ENCODE assay signal across 24 mouse cellular contexts in the genomic region with DNA sequence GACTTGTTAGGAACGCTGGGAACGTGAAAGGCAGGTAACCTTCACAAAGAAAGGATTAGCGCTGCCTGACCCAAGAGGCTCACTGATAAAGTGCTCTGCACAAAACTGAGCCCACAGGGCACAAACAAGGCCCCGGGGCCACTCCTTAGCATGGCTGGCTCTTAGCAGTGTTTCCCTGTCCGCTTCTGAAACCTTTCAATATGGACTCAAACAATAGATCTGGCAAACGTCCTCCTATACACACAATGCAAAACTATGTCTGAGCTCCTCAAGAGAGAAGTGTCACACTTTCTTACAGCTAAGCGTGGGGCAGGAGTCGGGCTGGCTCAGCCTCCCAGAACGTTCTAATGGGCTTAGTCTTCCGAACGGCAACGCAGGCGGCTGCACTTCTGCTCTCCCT. TPM values are rescaled to one million over a fixed set of nuclear protein-coding genes. Genes with fewer than 3 reads are reported as not detected.
DNase-seq lines count a peak whose midpoint lies in the region; ATAC-seq and TF ChIP-seq lines count a peak whose summit lies in the region.
"Had no signal": no experiment of that assay in that cellular context is flagged by ENCODE, and none has a peak within 500 bp of the region (broad histone marks: within the 10 kb centered on the region; RNA-seq: fewer than 3 reads in every experiment).

Gene Cldn22 (plus strand): TSS at position 301 of the 400 bp plus-strand sequence.

- TF ChIP-seq EP300 in lung, postnatal 0 days (IDR thresholded peaks at IDR 0.05) = no peak

- no peak within 1 kb of the TSS for H3K4me3 ChIP-seq in testis, adult 2 months (ENCODE audit: control insufficient read depth, low read depth, low read length)
- H3K4me3 ChIP-seq in forebrain, embryonic 15.5 days = no peak within 1 kb of the TSS
- no peak within 1 kb of the TSS for H3K4me3 ChIP-seq in lung, postnatal 0 days (ENCODE audit: low read depth, low read length)
- H3K4me3 ChIP-seq: embryonic facial prominence, embryonic 13.5 days; limb, embryonic 13.5 days; liver, embryonic 15.5 days; megakaryocyte, embryonic 14.5 days; neural tube, embryonic 12.5 days had no signal

- H3K27ac ChIP-seq in testis, adult 2 months (ENCODE audit: control insufficient read depth, insufficient read depth, low read depth, low read length) = peak within 1 kb of the TSS; percentile 43; the same call in 1 of the 2 replicates
- H3K27ac ChIP-seq in forebrain, embryonic 15.5 days (replicated peaks) = no peak within 1 kb of the TSS
- H3K27ac ChIP-seq in lung, postnatal 0 days (ENCODE audit: low read length) = no peak within 1 kb of the TSS
- H3K27ac ChIP-seq: embryonic facial prominence, embryonic 13.5 days; limb, embryonic 13.5 days; liver, embryonic 15.5 days; neural tube, embryonic 12.5 days had no signal

- peak; percentile 85 for DNase-seq in heart, adult 11 months
- no peak for DNase-seq in heart, adult 18-20 months
- DNase-seq in testis, postnatal 14 days (ENCODE audit: low spot score) = no peak
- no peak for DNase-seq in lung, postnatal 0 days (ENCODE audit: low spot score)
- DNase-seq: B cell, adult 2 months; cerebellum, postnatal 14 days; gastrocnemius, postnatal 25 days; kidney, adult 8-10 months; kidney, postnatal 25 days; lung, postnatal 10 days; spleen, adult 18-20 months had no signal

- H3K4me2 ChIP-seq in forebrain, embryonic 15.5 days (replicated peaks) = 0 out of 2 replicates have a peak within 1 kb of the TSS, but pooled peaks have one; percentile 5
- H3K4me2 ChIP-seq in lung, postnatal 0 days (replicated peaks; ENCODE audit: low read depth, low read length) = no peak within 1 kb of the TSS
- H3K4me2 ChIP-seq: embryonic facial prominence, embryonic 13.5 days; heart, embryonic 11.5 days; limb, embryonic 13.5 days; liver, embryonic 15.5 days; neural tube, embryonic 12.5 days had no signal

- no peak within 1 kb of the TSS for H3K9ac ChIP-seq in forebrain, embryonic 15.5 days (replicated peaks)
- no peak within 1 kb of the TSS for H3K9ac ChIP-seq in lung, postnatal 0 days (replicated peaks; ENCODE audit: low read depth)
- H3K9ac ChIP-seq: embryonic facial prominence, embryonic 13.5 days; limb, embryonic 13.5 days; liver, embryonic 15.5 days; neural tube, embryonic 12.5 days had no signal

- WGBS in forebrain, embryonic 15.5 days = 4% methylated on average over 13 of the region's 13 CpGs
- 62% methylated on average over 13 of the region's 13 CpGs for WGBS in lung, postnatal 0 days

- H3K4me1 ChIP-seq in testis, adult 2 months (ENCODE audit: control insufficient read depth, insufficient read depth, low read length) = no peaks in the 10 kb centered on the region
- H3K4me1 ChIP-seq in forebrain, embryonic 15.5 days = peaks cover 10% of the 10 kb centered on the region; the same call in 1 of the 2 replicates
- H3K4me1 ChIP-seq in lung, postnatal 0 days (ENCODE audit: insufficient read depth, low read depth, low read length) = no peaks in the 10 kb centered on the region
- H3K4me1 ChIP-seq: liver, embryonic 15.5 days; megakaryocyte, embryonic 14.5 days; neural tube, embryonic 12.5 days had no signal

- H3K9me3 ChIP-seq in forebrain, embryonic 15.5 days = no peaks in the 10 kb centered on the region
- no peaks in the 10 kb centered on the region for H3K9me3 ChIP-seq in lung, postnatal 0 days (ENCODE audit: low read length)
- H3K9me3 ChIP-seq: embryonic facial prominence, embryonic 13.5 days; limb, embryonic 13.5 days; liver, embryonic 15.5 days; neural tube, embryonic 12.5 days had no signal

- H3K36me3 ChIP-seq in testis, adult 2 months (ENCODE audit: control insufficient read depth, insufficient read depth, low read length) = no peaks in the 10 kb centered on the region; the same call in 1 of the 2 replicates
- no peaks in the 10 kb centered on the region for H3K36me3 ChIP-seq in forebrain, embryonic 15.5 days
- no peaks in the 10 kb centered on the region for H3K36me3 ChIP-seq in lung, postnatal 0 days (ENCODE audit: insufficient read depth, low read length)
- H3K36me3 ChIP-seq: liver, embryonic 15.5 days had no signal

- no peak for TF ChIP-seq POLR2A in testis, adult 2 months (IDR thresholded peaks at IDR 0.05; ENCODE audit: control insufficient read depth, low read depth, low read length)

- no peak for ATAC-seq in forebrain, embryonic 15.5 days (replicated peaks)
- ATAC-seq in granulocyte monocyte progenitor cell, adult 5-6 weeks (replicated peaks; ENCODE audit: poor library complexity, severe bottlenecking) = no peak
- ATAC-seq in lung, postnatal 0 days = no peak
- ATAC-seq: Patski had no signal

- no peaks in the 10 kb centered on the region for H3K27me3 ChIP-seq in testis, adult 2 months (ENCODE audit: control insufficient read depth, insufficient read depth, low read length)
- H3K27me3 ChIP-seq in forebrain, embryonic 15.5 days = no peaks in the 10 kb centered on the region
- no peaks in the 10 kb centered on the region for H3K27me3 ChIP-seq in lung, postnatal 0 days (replicated peaks; ENCODE audit: insufficient read depth, low read length)
- H3K27me3 ChIP-seq: embryonic facial prominence, embryonic 13.5 days; limb, embryonic 13.5 days; liver, embryonic 15.5 days; megakaryocyte, embryonic 14.5 days; neural tube, embryonic 12.5 days; Patski had no signal

- no peak for TF ChIP-seq CTCF in testis, adult 2 months (IDR thresholded peaks at IDR 0.05; ENCODE audit: control insufficient read depth, insufficient read depth, insufficient replicate concordance, low read depth, low read length)
- TF ChIP-seq CTCF in lung, postnatal 0 days (IDR thresholded peaks at IDR 0.05) = no peak

RNA-seq across cellular contexts. Expression of gene Cldn22, which starts in this region (rescaled TPM):
- under 1 TPM in 1 of 2 experiments, not detected in 1; 0.49 TPM for total RNA-seq in heart, adult 18-20 months (2021)
- 0.16 and 0.35 TPM in 2 replicates for polyA plus RNA-seq in testis, adult 2 months (2012; rRNA removed)
- not detected in 2 replicates for polyA plus RNA-seq in forebrain, embryonic 15.5 days (2015; fragmentation: Nextera tagmentation; extraction: Ambion mirVana)
- not detected in 2 replicates for total RNA-seq in granulocyte monocyte progenitor cell, adult 5-6 weeks (2014; fragmentation: Nextera tagmentation)
- total RNA-seq in granulocyte monocyte progenitor cell, adult 5-6 weeks (2017) = not detected in 2 replicates
- not detected in 2 replicates for polyA plus RNA-seq in lung, postnatal 0 days (2015; fragmentation: Nextera tagmentation; extraction: Ambion mirVana)
- total RNA-seq: adrenal gland, postnatal 4 days; hematopoietic stem cell, adult 5-6 weeks; monocyte, adult 5-6 weeks had no signal
- polyA plus RNA-seq: embryonic facial prominence, embryonic 13.5 days; heart, embryonic 11.5 days; limb, embryonic 13.5 days; liver, embryonic 15.5 days; neural tube, embryonic 12.5 days; Patski had no signal
